Mouse (Mus musculus) thymus, adult 2 months (tissue): ENCODE data around the gene Ptpn12. TPM values are rescaled to one million over a fixed set of nuclear protein-coding genes. Genes with fewer than 3 reads are reported as not detected.
A peak's percentile ranks its signal among the peaks of the same experiment; 100 is the strongest.

Experiments used
- DNase-seq: peaks from one replicate; pipeline ENCODE4 v3.0.0; 2021
- H3K27ac ChIP-seq: fragments of 200-500 bp; 2 replicates; pipeline ENCODE4 v1.5.1; 2012; ENCODE audit warnings: low read length, control low read depth; ENCODE audit not compliant: control insufficient read depth, insufficient read depth
- H3K27me3 ChIP-seq: fragments of 200-500 bp; 2 replicates; pipeline ENCODE4 v1.6.1; 2012; ENCODE audit warnings: mild to moderate bottlenecking, low read length, moderate library complexity, mixed read lengths; ENCODE audit not compliant: control insufficient read depth, insufficient read depth
- H3K36me3 ChIP-seq: fragments of 200-500 bp; 2 replicates; pipeline ENCODE4 v1.6.1; 2012; ENCODE audit warnings: mild to moderate bottlenecking, low read length, moderate library complexity; ENCODE audit not compliant: control insufficient read depth, insufficient read depth
- H3K4me1 ChIP-seq: fragments of 200-500 bp; replicated peaks from 2 replicates; pipeline ENCODE4 v1.6.1; 2012; ENCODE audit warnings: low read length; ENCODE audit not compliant: control insufficient read depth, insufficient read depth
- H3K4me3 ChIP-seq: fragments of 200-500 bp; 2 replicates; pipeline ENCODE4 v1.5.1; 2012; ENCODE audit warnings: mild to moderate bottlenecking, low read length, control low read depth, moderate library complexity; ENCODE audit not compliant: control insufficient read depth, insufficient read depth
- CTCF ChIP-seq: fragments of 200-500 bp; IDR thresholded peaks from 2 replicates; pipeline ENCODE4 v1.5.1; 2012; ENCODE audit warnings: mild to moderate bottlenecking, control low read depth, low read length, moderate library complexity, borderline replicate concordance; ENCODE audit not compliant: control insufficient read depth, poor library complexity, insufficient read depth; ENCODE audit errors: extremely low read depth
- POLR2A ChIP-seq: fragments of 200-500 bp; IDR thresholded peaks from 2 replicates; pipeline ENCODE4 v1.6.1; 2012; ENCODE audit warnings: mild to moderate bottlenecking, low read length, control low read depth, moderate library complexity; ENCODE audit not compliant: control insufficient read depth, poor library complexity, insufficient read depth; ENCODE audit errors: extremely low read depth
- WGBS: fragments of 180-500 bp; shearing (Covaris S2); methylation state at CpG from one replicate; pipeline ENCODE4 v1.1.7; 2018; 5-methylcytosine and 5-hydroxymethylcytosine counted together
- polyA plus RNA-seq: library from polyadenylated mRNA; depleted of rRNA; stranded (reverse); fragments of >200 nt; gene quantifications from 2 replicates; pipeline ENCODE4 v1.2.3, GENCODE M21; 2012

Ptpn12 gene
- polyA plus RNA-seq, 1 experiment, result 26.9 TPM

GRCm38 (mm10) chr5:20973069-20973468 is 82.6 kb downstream of the Ptpn12 start:
- H3K27ac ChIP-seq, result no peak overlapping the region
- no peaks in the 10 kb centered on the region for H3K27me3 ChIP-seq
- no peak overlapping the region for H3K4me3 ChIP-seq
- no peaks in the 10 kb centered on the region; the same call in 1 of the 2 replicates for H3K4me1 ChIP-seq
- TF ChIP-seq CTCF, result no peak
- TF ChIP-seq POLR2A, result no peak
- DNase-seq, result no peak
- no peaks in the 10 kb centered on the region for H3K36me3 ChIP-seq
- WGBS, result 35% methylated on average over 5 of the region's 5 CpGs

GRCm38 (mm10) chr5:20968963-20969362 is 86.7 kb downstream of the Ptpn12 start:
- DNase-seq, result peak; percentile 72
- Histone ChIP-seq H3K4me3 (no peak overlapping the region), H3K4me1 (peaks cover 6% of the 10 kb centered on the region), H3K27ac (no peak overlapping the region), H3K27me3 (no peaks in the 10 kb centered on the region), H3K36me3 (no peaks in the 10 kb centered on the region)
- WGBS, result 42% methylated on average over 9 of the region's 9 CpGs
- 0 out of 2 replicates have a peak, but pooled peaks have one; percentile 7 for TF ChIP-seq CTCF
- TF ChIP-seq POLR2A, result no peak

GRCm38 (mm10) chr5:20968493-20968892 is 87.2 kb downstream of the Ptpn12 start:
- no peaks in the 10 kb centered on the region for H3K27me3 ChIP-seq
- TF ChIP-seq CTCF (no peak), POLR2A (no peak)
- no peak overlapping the region for H3K27ac ChIP-seq
- WGBS, result 84% methylated on average over 9 of the region's 9 CpGs
- H3K4me3 ChIP-seq, result no peak overlapping the region
- no peaks in the 10 kb centered on the region for H3K36me3 ChIP-seq
- no peak for DNase-seq
- peaks cover 6% of the 10 kb centered on the region for H3K4me1 ChIP-seq

GRCm38 (mm10) chr5:20967942-20968341 is 87.8 kb downstream of the Ptpn12 start:
- no peak for DNase-seq
- 22% methylated on average over 4 of the region's 4 CpGs for WGBS
- Histone ChIP-seq H3K27me3 (no peaks in the 10 kb centered on the region), H3K4me3 (no peak overlapping the region), H3K4me1 (peaks cover 6% of the 10 kb centered on the region), H3K27ac (no peak overlapping the region), H3K36me3 (no peaks in the 10 kb centered on the region)
- TF ChIP-seq CTCF (no peak), POLR2A (no peak)

GRCm38 (mm10) chr5:20964446-20964845 is 91.3 kb downstream of the Ptpn12 start:
- no peak for DNase-seq
- Histone ChIP-seq H3K27me3 (no peaks in the 10 kb centered on the region), H3K36me3 (no peaks in the 10 kb centered on the region), H3K4me1 (peaks cover 6% of the 10 kb centered on the region), H3K27ac (no peak overlapping the region), H3K4me3 (no peak overlapping the region)
- TF ChIP-seq CTCF, result no peak
- TF ChIP-seq POLR2A, result no peak
- WGBS, result 94% methylated on average over 6 of the region's 6 CpGs

- no peak overlapping the region for H3K4me3 ChIP-seq
- DNase-seq, result no peak
- no peak for TF ChIP-seq CTCF
- TF ChIP-seq POLR2A, result no peak
- no peak overlapping the region for H3K27ac ChIP-seq
- H3K4me1 ChIP-seq, result peaks cover 6% of the 10 kb centered on the region; the same call in 1 of the 2 replicates
- H3K27me3 ChIP-seq, result no peaks in the 10 kb centered on the region
- no peaks in the 10 kb centered on the region for H3K36me3 ChIP-seq
- WGBS, result 97% methylated on average over 9 of the region's 9 CpGs
Measured at GRCm38 (mm10) chr5:20963295-20963694, 92.4 kb downstream of the Ptpn12 start.

- Histone ChIP-seq H3K4me3 (no peak overlapping the region), H3K36me3 (no peaks in the 10 kb centered on the region; the same call in 1 of the 2 replicates), H3K4me1 (peaks cover under 1% of the 10 kb centered on the region), H3K27ac (no peak overlapping the region), H3K27me3 (no peaks in the 10 kb centered on the region)
- DNase-seq, result no peak
- 96% methylated on average over 2 of the region's 2 CpGs for WGBS
- TF ChIP-seq POLR2A, result no peak
- no peak for TF ChIP-seq CTCF
Measured at GRCm38 (mm10) chr5:20960927-20961326, 94.8 kb downstream of the Ptpn12 start.
